Mouse (Mus musculus) heart, embryonic 16.5 days (tissue): ENCODE measurements around the gene Srgap2. TPM values are rescaled to one million over a fixed set of nuclear protein-coding genes. Genes with fewer than 3 reads are reported as not detected.

Experiments
- ATAC-seq: fragments of 200-750 bp; cut with Nextera tagmentation; replicated peaks from 2 replicates; pipeline ENCODE4 v1.8.0; 2017; ENCODE audit warnings: moderate number of reproducible peaks; ENCODE audit not compliant: insufficient read depth, low FRiP score; ENCODE audit errors: extremely low read depth
- H3K27ac ChIP-seq: fragments of 300-500 bp; sonication (generic); 2 replicates; pipeline ENCODE4 v1.5.1; 2014; ENCODE audit warnings: mild to moderate bottlenecking, low read length, control low read depth, moderate library complexity
- H3K27me3 ChIP-seq: fragments of 300-500 bp; sonication (generic); 2 replicates; pipeline ENCODE4 v1.6.1; 2014; ENCODE audit warnings: low read length, mixed read lengths; ENCODE audit not compliant: control insufficient read depth, insufficient read depth
- H3K36me3 ChIP-seq: fragments of 300-500 bp; sonication (generic); 2 replicates; pipeline ENCODE4 v1.6.1; 2014; ENCODE audit not compliant: control insufficient read depth, insufficient read depth
- H3K4me1 ChIP-seq: fragments of 300-500 bp; sonication (generic); 2 replicates; pipeline ENCODE4 v1.6.1; 2014; ENCODE audit warnings: low read length, mixed read lengths; ENCODE audit not compliant: control insufficient read depth, insufficient read depth
- H3K4me2 ChIP-seq: fragments of 300-500 bp; sonication (generic); 2 replicates; pipeline ENCODE4 v1.6.1; 2014; ENCODE audit warnings: low read depth, mild to moderate bottlenecking, control low read depth, low read length
- H3K4me3 ChIP-seq: fragments of 300-500 bp; sonication (generic); 2 replicates; pipeline ENCODE4 v1.5.1; 2014; ENCODE audit warnings: mild to moderate bottlenecking, control low read depth, low read length
- H3K9ac ChIP-seq: fragments of 300-500 bp; sonication (generic); 2 replicates; pipeline ENCODE4 v1.6.1; 2014; ENCODE audit warnings: low read length, control low read depth
- H3K9me3 ChIP-seq: fragments of 300-500 bp; sonication (generic); replicated peaks from 2 replicates; pipeline ENCODE4 v1.6.1; 2016; ENCODE audit warnings: low read length; ENCODE audit not compliant: control insufficient read depth
- WGBS: fragments of 180-500 bp; shearing (Covaris S2); extraction: QIAGEN DNeasy Blood & Tissue Kit; methylation state at CpG from one replicate; pipeline ENCODE4 v1.1.7; 2014; 5-methylcytosine and 5-hydroxymethylcytosine counted together
- polyA plus RNA-seq: library from polyadenylated mRNA; unstranded; fragments of >200 nt; fragmentation: Nextera tagmentation; extraction: Ambion mirVana; gene quantifications from 2 replicates; pipeline ENCODE4 v1.2.1, GENCODE M21; 2015

Gene Srgap2
- polyA plus RNA-seq, 1 experiment from 2014 or later, result 16.6 TPM

DNA sequence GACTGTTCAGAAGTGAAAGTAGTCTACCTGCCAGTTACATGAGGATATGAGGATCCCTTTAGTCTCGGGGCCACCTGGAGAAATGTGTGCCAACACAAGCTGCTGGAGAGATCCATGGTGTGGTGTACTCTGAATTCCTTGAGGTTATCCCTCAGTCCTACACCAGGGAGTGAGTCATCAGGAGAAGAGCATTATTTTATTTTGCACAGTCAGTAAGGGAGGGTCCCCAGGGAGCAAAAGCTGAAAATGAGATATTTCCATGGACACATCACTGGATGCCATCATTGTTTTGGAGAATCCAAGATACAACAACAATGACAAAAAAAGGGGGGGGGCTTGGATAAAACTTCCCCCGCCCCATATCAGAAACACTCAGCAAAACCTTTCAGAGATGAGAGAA, 24.8 kb upstream of the Srgap2 start:
- no peak overlapping the region for H3K4me2 ChIP-seq
- H3K36me3 ChIP-seq, result no peaks in the 10 kb centered on the region
- H3K9me3 ChIP-seq, result no peaks in the 10 kb centered on the region
- no peak overlapping the region for H3K27ac ChIP-seq
- no peaks in the 10 kb centered on the region for H3K27me3 ChIP-seq
- ATAC-seq, result no peak
- H3K9ac ChIP-seq, result no peak overlapping the region
- H3K4me3 ChIP-seq, result no peak overlapping the region
- peaks cover 6% of the 10 kb centered on the region for H3K4me1 ChIP-seq
- WGBS, result 84% methylated on average over 2 of the region's 2 CpGs

DNA sequence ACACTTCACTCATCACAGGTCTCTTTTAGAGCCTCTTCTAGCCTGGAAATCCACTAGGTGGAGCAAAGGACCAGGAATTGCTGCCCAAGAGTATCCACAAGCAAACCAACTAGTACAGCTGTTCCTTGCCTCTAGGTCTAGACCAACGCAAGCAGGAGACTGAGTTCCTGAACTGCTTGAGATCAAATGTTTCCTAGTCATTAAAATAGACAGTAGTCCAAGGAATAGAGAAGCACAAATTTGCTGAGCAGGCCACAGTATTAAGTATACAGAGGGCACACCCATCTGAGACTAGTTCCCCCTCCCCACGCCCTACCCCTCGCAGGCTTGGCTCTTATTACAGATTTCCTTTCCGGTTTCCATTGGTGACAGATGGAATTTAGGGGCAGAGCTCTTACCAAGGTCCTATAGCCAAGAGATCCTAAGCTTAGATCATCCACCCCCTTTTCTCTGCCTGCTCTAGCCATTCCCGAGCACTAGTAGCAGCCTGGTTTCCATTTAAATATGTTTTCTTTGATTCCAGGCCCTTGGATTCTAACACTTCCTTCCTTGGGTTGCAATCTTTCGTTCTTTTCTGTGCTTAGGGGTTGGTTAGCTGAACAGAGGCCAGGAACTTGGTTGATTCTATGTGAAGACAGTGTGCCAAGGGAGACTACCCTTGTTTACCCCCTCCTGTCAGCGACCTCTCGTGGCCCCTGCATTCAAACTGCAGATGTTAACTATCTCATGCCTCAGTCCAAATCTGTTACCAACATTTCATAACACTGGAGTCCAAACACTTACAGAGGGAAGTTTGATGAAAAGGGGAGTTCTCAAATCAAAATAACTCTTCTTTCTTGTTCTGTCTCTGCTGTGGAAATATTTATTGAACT, 21.6 kb upstream of the Srgap2 start:
- Histone ChIP-seq H3K4me1 (peaks cover 2% of the 10 kb centered on the region; the same call in 1 of the 2 replicates), H3K36me3 (no peaks in the 10 kb centered on the region), H3K4me2 (no peak overlapping the region; the same call in 1 of the 2 replicates), H3K9me3 (no peaks in the 10 kb centered on the region), H3K4me3 (no peak overlapping the region), H3K27ac (no peak overlapping the region), H3K9ac (no peak overlapping the region), H3K27me3 (no peaks in the 10 kb centered on the region)
- 44% methylated on average over 8 of the region's 8 CpGs for WGBS
- ATAC-seq, result 0 out of 2 replicates have a peak, but pooled peaks have one; percentile 14

DNA sequence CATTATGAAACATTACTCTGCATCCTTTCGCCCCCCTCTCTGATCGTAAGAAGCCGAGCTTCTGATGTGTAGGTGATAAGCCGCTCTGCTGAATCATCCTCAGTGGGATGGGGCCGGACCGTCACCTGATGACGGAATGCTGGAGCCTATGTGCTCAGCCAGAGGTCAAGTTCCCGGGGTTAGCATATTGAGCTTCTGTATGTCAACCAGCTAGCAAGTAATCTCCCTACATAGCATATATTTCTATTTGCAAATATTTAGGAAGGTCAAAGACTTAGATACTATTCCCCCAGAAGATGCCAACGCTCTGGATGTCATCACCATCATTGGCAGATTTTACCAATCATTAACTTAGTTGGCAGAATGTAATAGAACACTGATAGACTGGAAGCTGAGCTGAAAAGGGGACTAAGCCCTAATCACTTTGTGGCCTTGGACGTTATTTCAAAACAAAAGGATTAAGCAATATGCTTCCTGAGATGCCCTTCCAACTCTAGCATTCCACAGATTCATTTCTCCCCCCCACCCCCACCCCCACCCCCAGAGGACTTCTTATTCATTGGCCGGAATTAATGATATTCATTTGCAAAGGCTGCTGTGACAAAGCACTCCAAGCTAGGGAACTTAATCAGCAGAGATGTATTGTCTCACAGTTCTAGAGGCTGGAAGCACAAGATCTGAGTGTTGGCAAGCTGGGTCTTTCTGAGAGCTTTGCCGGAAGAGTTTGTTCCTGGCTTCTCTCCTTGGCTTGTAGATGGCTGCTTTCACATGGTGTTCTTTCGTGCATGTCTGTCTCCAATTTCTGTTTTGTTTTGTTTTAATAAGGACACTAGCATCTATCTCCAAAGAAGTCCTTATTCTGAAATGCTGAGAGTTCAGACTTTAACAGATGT, 19.9 kb upstream of the Srgap2 start:
- WGBS, result 68% methylated on average over 13 of the region's 13 CpGs
- H3K4me1 ChIP-seq, result peaks cover 2% of the 10 kb centered on the region; the same call in 1 of the 2 replicates
- no peak for ATAC-seq
- no peak overlapping the region for H3K9ac ChIP-seq
- H3K27ac ChIP-seq, result no peak overlapping the region
- no peaks in the 10 kb centered on the region for H3K9me3 ChIP-seq
- H3K36me3 ChIP-seq, result no peaks in the 10 kb centered on the region
- H3K4me3 ChIP-seq, result no peak overlapping the region
- no peaks in the 10 kb centered on the region for H3K27me3 ChIP-seq
- no peak overlapping the region for H3K4me2 ChIP-seq

DNA sequence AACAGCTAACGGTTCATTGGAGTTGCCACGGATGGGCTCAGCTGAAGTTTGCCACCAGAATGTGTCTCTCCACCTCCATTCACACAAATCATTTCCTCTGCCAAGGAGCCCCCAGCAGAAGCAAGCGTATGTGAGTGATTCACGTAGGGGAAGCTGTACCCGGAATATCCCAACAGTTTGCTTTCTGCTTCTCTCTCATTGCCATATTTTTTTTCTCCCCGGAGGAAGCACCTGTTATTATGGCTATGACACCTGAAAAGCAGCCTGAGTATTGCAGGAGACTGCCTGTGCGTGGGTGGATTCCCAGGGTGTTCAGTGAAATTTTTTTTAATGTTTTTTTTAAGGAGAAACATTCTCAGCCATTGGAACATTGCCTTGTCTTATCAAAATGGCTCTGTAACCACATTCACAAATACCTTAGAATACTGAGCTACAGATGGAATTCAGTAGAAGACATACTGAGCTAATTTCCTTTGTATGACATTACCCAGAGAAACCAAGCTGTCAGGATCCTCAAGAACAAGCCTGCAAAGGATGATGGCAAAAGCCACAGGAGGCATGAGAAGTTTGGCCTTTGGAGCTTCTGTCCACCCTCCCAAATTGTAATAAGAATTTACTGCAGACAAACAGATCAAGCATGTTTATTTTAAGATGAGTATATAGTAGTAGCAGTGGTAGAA, 16.9 kb upstream of the Srgap2 start:
- Histone ChIP-seq H3K9ac (no peak overlapping the region), H3K9me3 (no peaks in the 10 kb centered on the region), H3K36me3 (no peaks in the 10 kb centered on the region), H3K27me3 (no peaks in the 10 kb centered on the region), H3K4me2 (no peak overlapping the region), H3K4me3 (no peak overlapping the region), H3K4me1 (peaks cover 2% of the 10 kb centered on the region; the same call in 1 of the 2 replicates), H3K27ac (no peak overlapping the region)
- ATAC-seq, result no peak
- WGBS, result 71% methylated on average over 7 of the region's 7 CpGs

DNA sequence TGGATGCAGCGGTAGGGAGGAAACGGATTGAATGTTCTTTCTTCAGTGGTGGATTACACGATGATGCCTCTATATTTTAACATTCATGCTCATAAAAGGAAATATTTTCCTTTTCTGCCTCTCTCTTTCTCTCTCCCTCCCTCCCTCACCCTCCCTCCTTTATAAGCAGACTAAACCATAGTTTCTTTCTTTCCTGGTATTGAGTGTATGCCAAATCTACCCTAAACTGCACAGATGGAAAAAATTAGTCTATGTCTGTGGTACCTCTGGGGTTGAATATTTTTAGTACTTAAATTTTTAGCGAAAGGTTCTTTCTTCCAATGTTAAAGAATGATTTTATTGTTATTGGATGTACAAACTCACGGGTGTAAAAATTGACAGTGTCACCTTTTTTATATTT, 14.8 kb upstream of the Srgap2 start:
- no peak overlapping the region for H3K4me2 ChIP-seq
- no peak for ATAC-seq
- no peak overlapping the region for H3K4me3 ChIP-seq
- H3K27ac ChIP-seq, result no peak overlapping the region
- H3K4me1 ChIP-seq, result no peaks in the 10 kb centered on the region
- 71% methylated on average over 5 of the region's 5 CpGs for WGBS
- H3K36me3 ChIP-seq, result no peaks in the 10 kb centered on the region
- no peaks in the 10 kb centered on the region for H3K27me3 ChIP-seq
- no peaks in the 10 kb centered on the region for H3K9me3 ChIP-seq
- H3K9ac ChIP-seq, result no peak overlapping the region

DNA sequence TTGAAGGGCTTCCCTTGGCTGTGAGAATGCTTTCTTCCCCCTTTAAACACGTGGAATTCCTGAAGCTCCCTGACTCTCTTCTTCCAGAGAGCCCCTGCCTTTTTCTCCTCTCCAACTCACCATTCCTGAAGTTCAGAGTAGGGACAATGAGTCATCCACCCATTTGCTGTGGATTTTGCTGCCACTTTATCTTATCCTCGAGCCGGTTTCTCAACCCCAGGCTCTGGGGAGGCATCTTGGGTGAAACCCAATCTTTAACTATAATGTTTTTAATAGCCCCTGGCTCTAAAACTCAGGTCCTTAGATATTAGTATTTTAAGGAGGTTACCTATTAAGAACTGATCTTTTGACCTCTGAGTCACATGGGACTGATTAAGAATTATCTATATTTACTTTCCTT, 14.3 kb upstream of the Srgap2 start:
- Histone ChIP-seq H3K9ac (no peak overlapping the region), H3K27me3 (no peaks in the 10 kb centered on the region), H3K36me3 (no peaks in the 10 kb centered on the region), H3K9me3 (no peaks in the 10 kb centered on the region), H3K4me3 (no peak overlapping the region), H3K4me2 (no peak overlapping the region), H3K27ac (no peak overlapping the region), H3K4me1 (no peaks in the 10 kb centered on the region)
- ATAC-seq, result no peak
- 30% methylated on average over 3 of the region's 3 CpGs for WGBS

DNA sequence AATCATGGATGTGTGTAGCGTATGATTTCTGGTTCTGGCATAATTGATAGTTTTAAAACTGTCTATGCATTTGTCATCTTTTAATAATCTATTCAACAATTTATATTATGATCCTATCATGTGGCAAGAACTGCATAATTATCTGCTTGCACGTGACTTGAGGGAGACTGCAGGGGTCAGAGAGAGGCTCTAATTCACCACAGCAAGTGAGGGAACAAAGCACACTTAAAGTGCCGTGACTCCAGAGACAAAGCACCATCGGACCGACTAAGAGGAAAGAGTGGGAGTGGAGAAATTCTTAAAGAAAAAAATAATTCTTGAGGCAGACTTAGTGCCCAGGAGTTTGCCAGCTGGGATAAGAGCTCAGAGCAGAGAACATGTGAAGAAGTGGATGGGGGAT, 13.6 kb upstream of the Srgap2 start:
- H3K9ac ChIP-seq, result no peak overlapping the region
- H3K27me3 ChIP-seq, result no peaks in the 10 kb centered on the region
- no peaks in the 10 kb centered on the region for H3K9me3 ChIP-seq
- no peak overlapping the region for H3K27ac ChIP-seq
- WGBS, result 71% methylated on average over 5 of the region's 5 CpGs
- H3K4me1 ChIP-seq, result no peaks in the 10 kb centered on the region
- no peak overlapping the region for H3K4me2 ChIP-seq
- H3K36me3 ChIP-seq, result no peaks in the 10 kb centered on the region
- no peak overlapping the region for H3K4me3 ChIP-seq
- no peak for ATAC-seq

DNA sequence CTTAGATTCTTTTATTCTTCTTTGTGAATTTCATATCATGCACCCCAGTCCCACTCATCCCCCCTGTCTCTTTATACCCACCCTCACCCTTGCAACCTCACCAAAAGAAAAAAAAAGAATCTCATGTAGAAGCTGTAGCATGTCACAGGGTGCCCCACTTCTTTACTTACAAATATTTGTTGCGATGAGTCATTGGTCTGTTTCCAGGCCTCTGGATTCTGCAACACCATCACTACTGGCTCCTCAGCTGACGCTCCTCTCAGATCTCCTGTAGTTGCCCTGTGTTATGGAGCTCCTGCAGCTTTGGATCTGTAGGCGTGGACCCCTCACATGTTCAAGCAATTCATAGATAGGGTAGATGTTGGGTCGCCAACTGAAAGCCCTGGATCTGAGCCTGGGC, 12.6 kb upstream of the Srgap2 start:
- ATAC-seq, result no peak
- Histone ChIP-seq H3K27me3 (no peaks in the 10 kb centered on the region), H3K9me3 (no peaks in the 10 kb centered on the region), H3K4me2 (no peak overlapping the region), H3K4me1 (no peaks in the 10 kb centered on the region), H3K9ac (no peak overlapping the region), H3K27ac (no peak overlapping the region), H3K36me3 (peaks cover 3% of the 10 kb centered on the region; the same call in 1 of the 2 replicates), H3K4me3 (no peak overlapping the region)
- WGBS, result 73% methylated on average over 4 of the region's 4 CpGs
